Mouse (Mus musculus): ENCODE data around the gene Gm9195.

Gm9195 gene

GRCm38 (mm10) chr14:72442936-72443335 lies 48.7 kb downstream of the Gm9195 start:
- no peak for DNase-seq (ENCODE audit: low read depth, low spot score)

DNA sequence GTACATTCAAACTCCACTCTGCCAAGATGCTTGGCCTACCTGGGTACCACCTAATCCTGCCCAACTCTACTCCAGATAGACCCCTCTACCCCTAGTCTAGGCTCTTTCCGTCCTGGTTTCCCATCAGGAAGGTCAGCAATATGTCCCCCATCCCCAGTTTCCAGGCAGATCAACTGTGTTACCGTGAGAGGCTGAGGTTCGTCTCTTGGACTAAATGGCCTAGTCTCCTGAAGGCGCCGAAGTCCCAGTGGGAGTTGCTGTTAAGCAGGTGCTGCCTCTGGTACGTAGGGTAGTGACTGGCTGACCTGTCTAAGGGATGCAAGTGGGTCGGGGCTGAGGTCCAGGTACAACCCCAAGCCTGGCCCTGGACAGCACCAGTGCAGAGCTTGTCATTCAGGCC lies 50.7 kb downstream of the Gm9195 start:
- no peak for DNase-seq (ENCODE audit: low read depth, low spot score)

GRCm38 (mm10) chr14:72440436-72440835 lies 51.2 kb downstream of the Gm9195 start:
- DNase-seq (ENCODE audit: low read depth, low spot score) = no peak

- no peak for DNase-seq (ENCODE audit: low read depth, low spot score)
Measured at GRCm38 (mm10) chr14:72438976-72439375, 52.7 kb downstream of the Gm9195 start.

DNA sequence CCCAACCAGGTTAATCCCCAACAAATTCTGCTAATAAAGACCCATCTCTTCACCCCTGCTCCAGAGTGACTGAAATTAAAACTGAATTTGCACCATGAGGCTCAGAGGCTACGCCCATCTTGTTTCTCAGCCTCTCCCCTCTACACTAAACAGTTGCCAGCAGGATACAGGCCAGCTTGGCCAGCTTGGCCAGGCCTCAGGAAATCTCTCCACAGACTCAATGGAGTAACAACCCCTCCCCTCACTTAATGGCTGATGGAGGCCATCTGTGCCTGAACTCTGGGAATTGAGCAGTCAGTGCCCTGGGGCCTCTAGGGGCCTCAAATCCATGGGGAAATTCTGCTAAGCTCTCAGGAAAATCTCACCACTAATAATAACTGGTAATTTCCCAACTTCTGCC lies 101.9 kb downstream of the Gm9195 start:
- no peak for DNase-seq (ENCODE audit: low read depth, low spot score)

GRCm38 (mm10) chr14:72389288-72389687 lies 102.3 kb downstream of the Gm9195 start:
- no peak for DNase-seq (ENCODE audit: low read depth, low spot score)

DNA sequence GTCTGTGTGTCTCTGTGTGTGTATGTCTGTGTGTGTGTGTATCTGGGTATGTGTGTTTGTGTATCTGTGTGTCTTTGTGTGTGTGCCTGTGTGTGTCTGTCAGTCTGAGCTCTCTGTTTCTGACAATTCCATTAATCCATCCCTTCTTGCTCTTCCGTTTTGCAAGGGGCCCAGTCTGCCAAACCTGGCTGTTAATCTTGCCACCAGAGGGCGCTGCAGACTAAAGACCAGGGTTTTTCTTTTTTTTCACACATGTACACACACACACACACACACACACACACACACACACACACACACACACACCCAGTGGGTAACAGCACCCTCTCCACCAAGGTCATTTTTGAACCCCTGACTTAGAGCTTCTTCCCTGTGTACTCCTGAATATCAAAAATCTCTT lies 114.4 kb downstream of the Gm9195 start:
- peak; percentile 43 for DNase-seq (ENCODE audit: low read depth, low spot score)
